Mouse (Mus musculus): ENCODE measurements around the gene Obscn.
A peak's percentile ranks its signal among the peaks of the same experiment; 100 is the strongest.

Obscn gene

DNA sequence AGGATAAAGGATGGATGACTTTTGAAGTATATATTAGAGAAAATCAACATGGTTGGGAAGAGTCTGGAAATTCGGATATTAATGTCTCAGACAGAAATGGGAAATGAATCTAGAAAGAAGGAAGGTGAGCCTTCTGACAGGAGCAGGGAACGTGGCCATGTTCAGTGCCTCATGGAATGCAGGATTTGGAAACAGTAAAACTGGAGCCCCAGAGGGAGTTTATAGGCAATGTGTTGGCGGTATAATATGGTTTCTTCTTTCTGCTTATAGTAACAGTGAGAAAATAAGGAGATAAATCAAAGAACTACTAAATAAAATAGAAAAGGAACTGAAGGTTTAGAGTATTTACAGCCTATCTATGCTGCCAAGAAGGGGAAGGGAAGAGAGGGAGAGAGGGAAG, 78.2 kb downstream of the Obscn start:
- no peak for DNase-seq (ENCODE audit: low spot score in 2 of 2)

DNA sequence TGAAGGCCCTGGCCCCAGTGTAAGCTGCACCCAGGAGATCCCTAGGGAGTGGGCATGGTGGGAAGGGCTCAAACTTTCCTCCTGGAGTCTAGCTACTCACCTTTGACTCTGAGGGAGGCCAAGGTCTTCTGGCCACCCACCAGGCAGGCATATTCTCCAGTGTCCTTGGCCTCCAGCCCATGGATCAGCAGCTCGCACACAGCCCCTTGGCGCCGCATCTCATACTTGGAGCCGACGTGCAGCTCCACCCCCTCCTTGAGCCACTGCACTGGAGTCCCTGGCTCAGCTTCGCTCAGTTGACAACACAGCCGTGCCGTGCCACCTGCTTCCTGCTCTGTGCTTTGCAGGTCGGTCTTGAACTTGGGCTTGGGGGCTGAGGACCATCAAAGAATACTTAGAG, 85.2 kb downstream of the Obscn start:
- DNase-seq (ENCODE audit: low spot score in 2 of 2) = no peak

DNA sequence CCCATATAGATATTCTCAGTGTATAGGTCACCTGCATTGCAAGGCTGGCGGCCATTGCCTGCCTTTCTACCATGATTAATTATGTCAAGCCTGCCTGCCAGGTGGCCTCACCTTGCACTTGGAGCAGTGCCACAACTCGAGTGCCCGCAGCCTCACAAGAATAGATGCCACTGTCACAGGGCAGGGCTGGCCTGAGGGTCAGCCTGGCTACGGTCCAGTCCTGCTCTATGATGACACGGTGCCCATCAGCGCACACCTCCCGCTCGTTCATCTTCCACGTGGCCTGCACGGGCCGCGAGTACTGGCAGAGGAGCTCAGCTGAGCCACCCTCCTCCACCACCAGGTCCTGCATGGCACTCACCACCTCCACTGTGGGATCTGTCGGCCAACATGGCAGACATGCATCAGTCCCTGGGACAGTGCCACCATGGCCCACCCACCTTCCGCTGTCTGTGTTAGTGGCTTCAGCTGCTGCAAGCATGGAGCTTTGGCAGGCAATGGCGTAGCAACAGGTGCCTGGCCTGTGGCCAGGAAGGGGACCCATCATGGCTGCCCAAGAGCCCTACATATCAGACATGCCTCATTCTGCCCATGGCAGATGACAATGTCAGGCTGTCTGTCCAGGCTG, 91.4 kb downstream of the Obscn start:
- DNase-seq (ENCODE audit: low spot score in 2 of 2) = no peak

DNA sequence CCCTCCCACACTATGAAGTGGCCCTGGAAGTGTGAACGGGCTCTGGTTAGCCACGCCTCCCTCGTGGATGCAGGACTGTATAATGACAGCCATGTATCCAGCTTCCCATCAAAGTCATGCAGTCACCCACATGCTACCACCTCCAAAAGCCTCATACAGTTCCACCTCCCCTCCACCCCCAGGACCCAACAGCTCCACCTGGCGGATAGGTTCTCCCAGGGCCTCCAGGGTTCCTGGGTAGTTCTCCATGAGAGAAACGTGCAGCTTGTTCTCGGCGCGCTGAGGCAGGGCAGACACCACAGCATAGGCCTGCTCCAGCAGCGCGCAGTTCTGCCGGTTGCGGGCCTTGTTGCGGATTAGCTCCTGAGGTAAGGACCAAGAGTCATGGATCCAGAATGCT, 107.2 kb downstream of the Obscn start:
- DNase-seq (ENCODE audit: low spot score in 2 of 2) = peak in 1 of 2 experiments; percentile 39

DNA sequence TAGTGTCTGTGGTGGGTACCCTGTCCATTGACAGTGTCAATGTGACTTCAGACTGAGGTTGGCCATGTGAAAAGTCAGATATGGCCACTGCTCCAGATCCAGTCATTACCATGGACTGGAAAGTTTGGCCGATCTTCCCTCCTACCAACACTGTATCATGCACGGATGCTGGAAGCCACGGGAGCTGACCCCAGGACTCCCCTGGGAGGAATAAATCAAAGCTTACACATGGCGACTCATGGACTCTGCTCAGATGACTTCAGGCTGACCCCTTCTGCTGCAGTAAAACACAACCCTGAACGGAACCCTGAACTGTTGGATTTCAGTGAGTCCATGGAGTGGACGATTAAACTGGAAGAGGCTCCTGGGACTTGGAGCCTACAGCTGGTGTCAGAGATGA, 109.8 kb downstream of the Obscn start:
- DNase-seq (ENCODE audit: low spot score in 2 of 2) = no peak

DNA sequence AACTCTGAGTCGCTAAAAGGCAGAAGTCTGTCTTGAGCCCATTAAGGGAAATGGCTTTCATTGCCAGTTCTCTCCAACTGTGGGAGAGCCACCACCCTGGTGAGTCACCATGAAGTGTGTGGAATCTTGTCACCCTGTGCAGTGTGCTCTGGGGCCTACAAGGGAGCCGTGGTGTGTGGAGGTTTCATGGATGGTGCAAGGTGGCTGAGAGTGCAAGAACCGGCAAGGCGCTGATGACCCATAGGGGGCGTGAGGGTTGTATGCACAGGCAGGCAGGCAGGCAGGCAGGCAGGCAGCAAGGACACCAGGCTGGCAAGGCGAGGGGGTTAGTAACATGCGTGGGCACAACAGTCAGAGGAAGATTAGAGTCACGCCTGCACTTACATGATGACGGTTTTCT, 121.2 kb downstream of the Obscn start:
- peak in 1 of 2 experiments; percentile 60 for DNase-seq (ENCODE audit: low spot score in 2 of 2)

DNA sequence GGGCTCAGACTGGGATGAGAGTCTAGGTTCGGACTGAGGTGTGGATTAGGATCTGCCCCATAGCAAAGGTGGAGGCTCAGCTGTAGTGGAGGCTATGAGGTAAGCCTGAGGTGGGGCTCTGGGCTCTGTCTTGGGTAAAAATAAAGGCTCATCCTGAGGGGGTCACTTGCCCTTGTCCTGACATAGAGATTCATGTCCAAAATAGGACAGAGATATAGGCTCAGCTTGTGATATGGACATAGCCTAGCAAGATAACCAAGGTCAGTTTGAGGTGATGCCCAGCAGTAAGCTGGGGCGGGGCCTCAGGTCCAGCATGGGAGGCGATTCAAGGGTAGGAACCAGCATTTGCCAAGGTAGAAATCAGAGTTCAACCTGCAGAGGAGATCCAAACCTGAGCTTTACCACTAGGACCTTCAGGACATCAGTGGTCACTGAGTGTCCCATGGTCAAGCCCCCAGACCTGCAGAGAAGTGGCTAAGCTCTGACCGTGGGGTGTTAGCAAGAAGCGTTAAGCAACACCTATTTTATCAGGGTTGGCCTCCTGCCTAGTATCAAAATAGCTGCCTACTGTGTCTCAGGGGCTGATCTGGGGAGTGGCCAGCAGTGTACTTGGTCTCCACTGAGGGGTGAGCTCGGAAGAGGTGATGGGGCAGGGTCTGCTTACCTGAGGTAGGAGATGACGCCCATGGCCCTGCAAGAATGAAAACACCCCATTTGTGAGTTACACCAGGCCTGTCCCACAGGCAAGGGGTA, 133.7 kb downstream of the Obscn start:
- no peak for DNase-seq (ENCODE audit: low spot score in 2 of 2)

DNA sequence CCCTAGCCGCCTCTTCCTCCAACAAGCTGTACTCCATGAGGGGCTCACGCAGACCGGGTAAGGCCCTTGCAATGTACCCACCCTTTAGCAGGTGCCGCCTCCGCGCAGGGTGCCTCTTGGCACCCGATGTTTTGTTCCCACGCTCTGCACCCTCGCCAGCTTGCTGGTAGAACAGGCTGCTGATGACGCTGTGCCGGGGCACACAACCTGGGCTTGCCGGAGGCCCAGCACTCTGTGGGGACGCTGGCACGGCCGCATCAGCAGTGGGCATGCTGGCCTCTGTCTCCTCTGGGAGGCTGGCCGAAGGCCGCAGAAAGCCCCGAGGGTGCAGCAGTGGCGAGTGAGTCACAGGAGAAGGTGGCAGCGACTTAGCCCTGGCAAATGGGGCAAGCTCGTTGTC, 135.6 kb downstream of the Obscn start:
- no peak for DNase-seq (ENCODE audit: low spot score in 2 of 2)

DNA sequence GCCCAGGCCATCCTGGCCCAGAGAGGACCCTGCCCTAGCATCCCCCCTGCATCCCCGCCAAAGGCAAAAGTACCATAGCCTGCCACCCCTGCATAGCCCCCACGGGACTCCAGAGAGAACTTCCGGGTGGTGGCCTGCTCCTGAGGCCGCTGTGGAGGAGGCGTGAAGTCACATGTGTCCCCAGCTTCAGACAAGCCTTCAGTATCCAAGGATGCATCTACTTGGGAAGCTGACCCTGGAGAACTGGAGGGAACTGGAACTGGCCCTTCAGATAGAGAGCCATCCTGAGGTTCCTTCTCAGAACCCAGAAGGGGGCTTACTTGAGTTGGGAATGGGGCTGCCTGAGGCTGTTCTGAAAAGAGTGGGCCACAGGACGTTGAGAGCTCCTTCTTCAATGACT, 136.4 kb downstream of the Obscn start:
- no peak for DNase-seq (ENCODE audit: low spot score in 2 of 2)

DNA sequence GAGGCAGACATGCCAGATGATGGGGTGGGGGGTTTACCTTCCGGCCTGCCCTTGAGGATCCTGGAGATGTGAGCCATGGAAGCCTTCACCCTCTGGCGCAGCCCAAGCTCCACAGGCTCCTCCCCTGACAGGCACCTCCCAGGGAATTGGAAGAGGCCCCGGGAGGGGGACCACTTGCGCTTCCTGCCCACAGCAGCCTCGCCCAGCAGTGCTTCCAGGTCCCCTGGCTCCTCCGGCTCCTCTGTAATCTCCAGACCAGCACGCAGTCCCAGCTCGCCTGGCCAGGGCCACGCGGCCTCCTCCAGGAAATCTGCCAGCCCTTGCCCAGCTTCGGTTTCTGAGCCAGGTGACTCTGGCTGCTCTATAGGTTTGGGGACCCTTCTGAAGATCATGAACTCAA, 137.0 kb downstream of the Obscn start:
- no peak for DNase-seq (ENCODE audit: low spot score in 2 of 2)

DNA sequence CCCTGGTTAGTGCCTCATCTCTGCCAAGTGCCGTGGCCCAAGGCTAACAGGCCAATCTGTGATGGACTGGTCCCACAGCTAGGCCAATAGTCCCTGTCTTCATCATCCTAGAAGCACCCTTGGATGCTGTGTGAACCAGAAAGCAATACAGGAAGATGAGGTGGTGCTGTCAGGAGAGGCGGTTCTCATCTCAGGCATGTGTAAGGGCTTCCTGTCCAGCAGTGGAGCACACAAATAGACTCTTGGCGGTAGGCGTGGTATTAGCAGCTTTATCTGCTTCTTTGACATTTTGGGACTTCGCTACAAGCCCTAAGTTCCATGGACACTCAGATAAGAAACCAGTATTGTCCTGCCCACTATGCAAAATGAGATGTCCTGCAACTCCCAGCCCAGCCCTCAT, 138.7 kb downstream of the Obscn start:
- DNase-seq (ENCODE audit: low spot score in 2 of 2) = no peak

DNA sequence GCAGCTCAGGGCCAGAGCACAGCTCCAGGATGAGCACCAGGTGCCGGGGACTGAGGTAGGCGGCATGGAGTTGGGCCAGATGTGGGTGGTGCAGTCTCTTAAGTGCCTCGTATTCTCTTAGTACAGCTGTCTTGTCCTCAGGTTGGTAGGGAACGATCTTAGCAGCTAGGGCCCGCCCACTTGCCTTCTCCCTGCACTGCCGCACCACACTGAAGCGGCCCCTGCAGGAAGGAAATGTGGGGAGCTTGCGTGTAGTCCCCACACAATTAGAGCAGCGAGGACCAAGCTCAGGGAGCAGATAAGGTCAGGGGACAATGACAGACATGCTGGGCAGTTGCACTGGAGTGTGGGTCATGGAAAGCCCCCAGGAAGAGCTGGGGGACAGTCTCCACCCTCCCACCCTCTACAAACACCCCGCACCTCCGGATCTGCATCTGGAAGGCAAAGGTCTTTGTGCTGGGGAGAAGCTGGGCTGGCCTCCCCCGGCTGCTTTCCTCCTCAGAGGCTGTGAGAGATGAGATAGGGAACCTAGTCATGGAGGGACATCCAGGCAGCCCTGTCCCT, 140.3 kb downstream of the Obscn start:
- peak in 1 of 2 experiments; percentile 55 for DNase-seq (ENCODE audit: low spot score in 2 of 2)

DNA sequence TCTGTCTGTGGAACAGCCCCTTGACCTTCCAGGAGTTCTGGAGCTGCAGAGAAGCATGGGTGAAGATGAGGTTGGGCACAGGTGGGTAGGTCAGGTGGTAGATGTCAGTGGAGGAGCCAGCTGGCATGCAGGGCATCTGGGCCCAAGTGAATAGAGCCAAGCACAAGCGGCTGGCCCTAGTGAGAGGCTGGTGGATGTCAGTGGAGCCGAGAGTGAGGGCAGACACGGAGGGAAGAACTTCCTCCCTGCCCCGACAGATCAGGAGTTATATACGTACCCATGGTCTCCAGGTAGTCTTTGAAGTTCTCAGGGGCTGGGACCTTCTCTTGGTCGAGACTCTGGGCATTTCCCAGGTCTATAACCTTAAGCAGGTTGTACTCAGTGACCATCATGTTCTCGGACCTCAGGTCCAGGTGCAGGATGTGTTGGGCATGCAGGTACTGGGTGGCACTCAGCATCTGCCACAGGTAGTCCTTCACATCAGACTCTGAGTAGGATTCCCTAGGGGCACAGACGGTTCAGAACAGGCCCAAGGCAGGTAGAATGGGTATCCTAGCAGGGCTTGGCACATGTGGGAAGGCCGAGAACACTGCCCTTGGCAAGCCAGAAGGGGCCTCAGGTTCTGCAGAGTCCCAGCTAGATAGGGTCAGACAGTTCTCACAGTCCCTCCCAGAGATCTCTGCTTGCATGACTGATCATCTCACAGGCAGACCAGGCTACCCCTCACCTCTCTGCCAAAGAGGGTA, 141.0 kb downstream of the Obscn start:
- DNase-seq (ENCODE audit: low spot score in 2 of 2) = no peak

DNA sequence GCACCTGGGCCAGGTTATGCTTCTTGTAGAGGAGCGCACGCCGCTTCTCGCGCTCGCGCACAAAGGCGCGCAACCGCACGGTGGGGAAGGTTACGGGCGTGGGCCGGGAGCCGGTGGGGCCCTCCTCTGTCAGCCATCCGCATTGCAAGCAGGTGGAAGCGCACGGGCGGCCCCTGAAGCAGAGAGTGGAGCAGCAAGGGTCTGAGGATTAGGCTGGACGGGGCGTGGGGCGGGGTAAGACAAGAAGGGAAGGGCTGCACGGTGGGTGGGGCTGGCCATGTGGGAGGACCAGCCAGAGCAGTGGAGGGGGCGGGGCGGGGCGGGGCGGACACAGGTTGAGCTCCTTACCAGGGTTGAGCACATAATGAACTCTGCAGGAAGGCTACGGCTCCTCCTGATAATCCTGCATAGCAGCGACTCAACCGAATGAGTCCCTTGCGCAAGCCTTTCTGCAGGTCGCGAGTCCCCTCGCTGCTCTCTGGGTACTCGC, 141.8 kb downstream of the Obscn start:
- peak in 1 of 2 experiments; percentile 74 for DNase-seq (ENCODE audit: low spot score in 2 of 2)

DNA sequence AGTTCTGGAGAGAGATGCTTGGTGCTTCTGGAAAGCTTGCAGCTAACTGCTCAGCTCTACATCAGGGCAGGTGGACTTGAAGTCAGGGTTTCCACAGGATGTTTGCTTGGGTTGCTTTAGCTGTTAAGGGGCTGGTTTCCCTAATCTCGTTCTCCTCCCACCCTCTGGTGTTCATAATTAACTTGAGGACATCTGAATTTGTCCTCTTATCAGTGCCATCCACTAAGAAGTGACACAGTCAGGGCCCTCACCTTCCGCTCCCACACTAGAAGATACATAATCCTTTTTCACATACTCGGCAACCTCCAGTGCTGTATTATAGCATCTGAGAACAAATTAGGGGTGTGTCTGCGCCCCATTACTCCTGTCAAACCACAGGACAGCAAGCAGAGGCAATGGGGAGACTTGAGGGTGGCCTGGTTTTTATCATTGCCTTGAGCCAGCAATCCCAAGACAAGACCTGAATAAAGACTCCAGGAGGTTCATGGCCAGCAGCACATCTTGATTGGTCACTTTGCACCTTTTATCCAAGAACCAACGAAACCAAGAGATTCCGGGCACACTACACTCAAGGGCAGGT, 143.0 kb downstream of the Obscn start:
- DNase-seq (ENCODE audit: low spot score in 2 of 2) = no peak

DNA sequence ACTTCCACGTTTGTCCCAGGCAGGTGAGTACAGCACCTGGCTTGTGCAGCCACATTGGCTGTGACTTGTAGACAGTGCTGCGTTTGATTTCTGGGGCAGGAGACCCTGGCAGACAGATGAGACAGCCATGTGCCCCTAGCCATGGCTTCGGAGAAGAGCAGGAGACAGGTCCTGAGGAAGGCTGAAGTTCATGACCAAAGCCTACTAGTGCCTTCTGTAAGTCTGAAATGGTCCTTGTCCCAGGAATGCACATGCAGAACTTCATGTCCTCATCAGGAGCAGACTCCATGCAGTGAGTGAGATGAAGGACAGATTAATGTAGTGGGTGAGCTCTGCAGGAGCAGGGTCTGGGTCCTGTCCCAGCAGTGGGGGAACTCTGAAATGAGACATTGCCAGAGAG, 144.3 kb downstream of the Obscn start:
- DNase-seq (ENCODE audit: low spot score in 2 of 2) = no peak

DNA sequence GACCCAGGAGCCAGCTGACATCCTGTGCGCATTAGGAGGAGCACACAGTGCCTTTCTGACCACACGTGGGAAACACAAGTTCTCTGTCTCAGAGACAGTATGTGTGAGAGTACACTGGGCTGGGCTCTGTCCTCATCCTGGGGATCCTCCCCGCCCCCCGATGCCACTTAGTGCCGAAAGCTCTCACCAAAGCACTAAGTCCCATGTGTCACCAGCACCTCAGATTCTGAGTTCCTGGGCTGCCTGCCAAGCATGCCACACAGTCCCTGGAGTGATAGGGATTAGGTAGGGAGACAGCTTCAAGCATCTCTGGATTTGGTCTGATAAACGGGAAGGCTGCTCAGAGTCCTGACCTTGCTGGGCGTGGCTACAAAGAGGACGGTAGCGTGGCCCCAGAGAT, 145.4 kb downstream of the Obscn start:
- no peak for DNase-seq (ENCODE audit: low spot score in 2 of 2)

DNA sequence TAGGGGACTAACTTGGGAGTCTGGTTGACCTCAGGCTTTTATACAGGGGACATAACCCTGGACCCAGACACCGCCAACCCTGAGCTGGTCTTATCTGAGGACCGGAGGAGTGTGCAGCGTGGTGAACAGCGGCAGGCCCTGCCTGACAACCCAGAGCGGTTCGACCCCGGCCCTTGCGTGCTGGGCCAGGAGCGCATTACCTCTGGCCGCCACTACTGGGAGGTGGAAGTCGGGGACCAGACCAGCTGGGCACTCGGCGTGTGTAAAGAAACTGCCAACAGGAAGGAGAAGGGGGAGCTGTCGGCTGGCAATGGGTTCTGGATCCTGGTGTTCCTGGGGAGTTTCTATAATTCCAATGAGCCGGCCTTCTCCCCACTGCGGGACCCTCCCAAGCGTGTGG, 146.1 kb downstream of the Obscn start:
- DNase-seq (ENCODE audit: low spot score in 2 of 2) = no peak

DNA sequence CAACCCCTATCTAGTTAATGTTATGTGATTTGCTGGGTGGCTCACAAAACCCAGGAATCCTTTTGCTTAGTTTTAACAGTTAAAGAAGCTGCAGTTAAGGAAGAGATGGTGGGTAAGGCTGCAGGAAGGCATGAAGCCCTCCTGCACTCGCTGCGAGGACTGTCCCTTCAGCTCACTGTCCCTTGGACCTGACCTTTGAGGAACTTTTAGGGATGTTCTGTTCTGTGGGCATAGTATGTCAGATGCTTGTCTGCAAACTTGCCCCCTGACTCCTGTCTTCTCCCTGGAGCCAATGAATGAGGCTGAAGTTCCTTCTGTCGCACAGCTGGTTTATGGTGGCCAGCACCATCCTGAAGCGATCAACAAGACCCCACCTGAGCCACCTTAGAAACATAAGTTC, 147.0 kb downstream of the Obscn start:
- no peak for DNase-seq (ENCODE audit: low spot score in 2 of 2)

DNA sequence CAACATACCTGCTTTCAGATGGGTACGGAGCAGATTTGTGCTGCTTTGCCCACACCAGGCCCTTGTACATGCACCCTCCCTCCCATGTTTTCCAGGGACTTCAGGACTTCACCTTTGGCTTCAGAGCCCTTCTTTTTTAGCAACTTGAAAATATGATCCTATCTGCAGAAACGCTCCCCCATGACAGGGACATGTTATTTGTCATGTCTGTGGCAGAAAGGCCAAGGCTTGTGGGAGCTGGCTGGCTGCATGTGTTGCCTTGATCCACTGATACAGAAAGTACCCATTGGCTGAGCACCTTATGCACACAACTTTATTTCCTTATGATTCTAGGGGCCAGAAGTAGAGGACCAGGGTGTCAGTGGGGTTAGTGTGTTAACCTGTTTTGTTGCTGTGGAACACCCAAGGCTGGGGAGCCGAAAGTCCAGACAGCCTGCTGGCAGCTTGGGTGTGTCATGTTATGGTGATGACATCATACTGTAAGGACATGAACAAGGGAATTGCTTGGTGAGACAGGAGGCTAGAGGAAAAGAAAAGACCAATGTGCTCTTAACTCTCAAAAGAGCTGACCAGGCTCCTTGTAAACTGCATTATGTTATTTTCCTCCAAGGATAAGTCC, 150.8 kb downstream of the Obscn start:
- DNase-seq (ENCODE audit: low spot score in 2 of 2) = no peak

DNA sequence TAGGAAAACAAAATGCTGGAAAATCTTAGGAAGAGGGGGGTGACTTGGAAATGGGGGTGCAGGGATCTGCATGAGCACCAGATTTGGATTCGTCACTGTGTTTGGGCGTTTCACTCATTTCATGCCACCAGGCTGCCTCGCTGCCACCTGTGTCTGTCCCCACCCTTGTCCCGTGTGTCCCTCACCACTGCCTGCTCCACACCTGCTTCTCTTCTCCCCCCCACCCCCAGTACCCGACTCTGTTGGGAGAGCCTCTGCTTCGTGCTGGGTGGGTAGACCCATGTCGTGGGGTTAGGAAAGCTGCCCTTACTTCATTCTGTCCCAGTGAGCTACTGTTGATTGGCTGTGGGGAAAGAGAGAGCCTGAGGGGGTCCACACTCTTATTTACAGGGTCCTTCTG, 151.5 kb downstream of the Obscn start:
- no peak for DNase-seq (ENCODE audit: low spot score in 2 of 2)
